16 mouse cellular contexts compared by ENCODE assay signal in genomic region chr14:23266554-23267309, GRCm38 (mm10).
DNase-seq lines count a peak whose midpoint lies in the region; ATAC-seq and TF ChIP-seq lines count a peak whose summit lies in the region.
"Had no signal": no experiment of that assay in that cellular context is flagged by ENCODE, and none has a peak within 500 bp of the region (broad histone marks: within the 10 kb centered on the region; RNA-seq: fewer than 3 reads in every experiment).

No protein-coding gene starts in this region.

- no peak for DNase-seq in heart, adult 2 months
- no peak for DNase-seq in heart, adult 18-20 months
- DNase-seq in lung, postnatal 0 days (ENCODE audit: low spot score) = peak; percentile 52
- no peak for DNase-seq in lung, postnatal 4 days
- DNase-seq in ES-CJ7 (ENCODE audit: low read depth, low spot score) = peak; percentile 46
- DNase-seq in forebrain, embryonic 14.5 days (ENCODE audit: low spot score) = no peak
- no peak for DNase-seq in right cerebral cortex, postnatal 36 days (ENCODE audit: low spot score in 2 of 2)
- DNase-seq: adrenal gland, adult 8-10 months; cerebellum, adult 8-10 months had no signal

- WGBS in heart, adult 2 months = 48% methylated on average over 4 of the region's 4 CpGs
- 41% methylated on average over 4 of the region's 4 CpGs for WGBS in lung, postnatal 0 days
- 52% methylated on average over 4 of the region's 4 CpGs for WGBS in forebrain, embryonic 14.5 days

- peak; percentile 43 for TF ChIP-seq CTCF in heart, adult 2 months (IDR thresholded peaks at IDR 0.05)
- peak; percentile 56 for TF ChIP-seq CTCF in lung, postnatal 0 days (IDR thresholded peaks at IDR 0.05)
- 0 out of 2 replicates have a peak, but pooled peaks have one; percentile 14 for TF ChIP-seq CTCF in cortical plate, adult 2 months (IDR thresholded peaks at IDR 0.05; ENCODE audit: extremely low read depth, insufficient read depth, low read length)

- peak; percentile 58 for ATAC-seq in lung, postnatal 0 days
- no peak for ATAC-seq in forebrain, embryonic 14.5 days
- ATAC-seq: forebrain, embryonic 15.5 days had no signal

- no peak overlapping the region for H3K27ac ChIP-seq in heart, adult 2 months
- H3K27ac ChIP-seq in lung, postnatal 0 days (ENCODE audit: low read length) = no peak overlapping the region
- H3K27ac ChIP-seq in cortical plate, adult 2 months (ENCODE audit: insufficient read depth, low read length) = no peak overlapping the region
- H3K27ac ChIP-seq in forebrain, embryonic 14.5 days (ENCODE audit: low read depth, low read length) = no peak overlapping the region
- H3K27ac ChIP-seq: embryonic facial prominence, embryonic 13.5 days; forebrain, embryonic 15.5 days; hindbrain, embryonic 13.5 days; limb, embryonic 12.5 days; macrophage had no signal

- no peak for TF ChIP-seq POLR2A in heart, adult 2 months (IDR thresholded peaks at IDR 0.05; ENCODE audit: insufficient read depth, low read depth, low read length)
- TF ChIP-seq POLR2A in cortical plate, adult 2 months (IDR thresholded peaks at IDR 0.05; ENCODE audit: extremely low read depth, insufficient read depth, low read length) = no peak

- H3K4me1 ChIP-seq in heart, adult 2 months (ENCODE audit: control insufficient read depth, insufficient read depth, low read length) = no peaks in the 10 kb centered on the region
- no peaks in the 10 kb centered on the region for H3K4me1 ChIP-seq in lung, postnatal 0 days (ENCODE audit: insufficient read depth, low read depth, low read length)
- H3K4me1 ChIP-seq in cortical plate, adult 2 months (ENCODE audit: control insufficient read depth, insufficient read depth, low read length) = no peaks in the 10 kb centered on the region
- H3K4me1 ChIP-seq in forebrain, embryonic 14.5 days (ENCODE audit: control insufficient read depth, insufficient read depth, low read length) = no peaks in the 10 kb centered on the region
- H3K4me1 ChIP-seq: embryonic facial prominence, embryonic 13.5 days; forebrain, embryonic 15.5 days; hindbrain, embryonic 13.5 days; limb, embryonic 12.5 days had no signal

- no peaks in the 10 kb centered on the region for H3K27me3 ChIP-seq in heart, adult 2 months (ENCODE audit: control insufficient read depth, insufficient read depth, low read length)
- H3K27me3 ChIP-seq in lung, postnatal 0 days (replicated peaks; ENCODE audit: insufficient read depth, low read length) = no peaks in the 10 kb centered on the region
- no peaks in the 10 kb centered on the region for H3K27me3 ChIP-seq in forebrain, embryonic 14.5 days (replicated peaks; ENCODE audit: control insufficient read depth, insufficient read depth, low read length)
- H3K27me3 ChIP-seq: embryonic facial prominence, embryonic 13.5 days; forebrain, embryonic 15.5 days; hindbrain, embryonic 13.5 days; limb, embryonic 12.5 days had no signal

- no peak overlapping the region for H3K4me3 ChIP-seq in heart, adult 2 months
- no peak overlapping the region for H3K4me3 ChIP-seq in lung, postnatal 0 days (ENCODE audit: low read depth, low read length)
- no peak overlapping the region for H3K4me3 ChIP-seq in cortical plate, adult 2 months (ENCODE audit: insufficient read depth, low read length)
- no peak overlapping the region for H3K4me3 ChIP-seq in forebrain, embryonic 14.5 days (ENCODE audit: low read depth, low read length)
- H3K4me3 ChIP-seq: embryonic facial prominence, embryonic 13.5 days; forebrain, embryonic 15.5 days; hindbrain, embryonic 13.5 days; limb, embryonic 12.5 days; myocyte had no signal

- intact Hi-C loops in heart, adult 2 months (cut with DNase I) = no loop called here

- no peaks in the 10 kb centered on the region for H3K36me3 ChIP-seq in heart, adult 2 months (ENCODE audit: control insufficient read depth, insufficient read depth, low read length)
- no peaks in the 10 kb centered on the region for H3K36me3 ChIP-seq in lung, postnatal 0 days (ENCODE audit: insufficient read depth, low read length)
- no peaks in the 10 kb centered on the region for H3K36me3 ChIP-seq in forebrain, embryonic 14.5 days (ENCODE audit: control insufficient read depth, insufficient read depth, low read length)
- H3K36me3 ChIP-seq: embryonic facial prominence, embryonic 13.5 days; forebrain, embryonic 15.5 days; hindbrain, embryonic 13.5 days; limb, embryonic 12.5 days had no signal

- no peaks in the 10 kb centered on the region for H3K79me2 ChIP-seq in heart, adult 2 months (replicated peaks; ENCODE audit: control insufficient read depth, insufficient read depth, low read length)

- TF ChIP-seq EP300 in heart, adult 2 months (IDR thresholded peaks at IDR 0.05; ENCODE audit: insufficient read depth, low read depth, low read length) = no peak
- TF ChIP-seq EP300 in lung, postnatal 0 days (IDR thresholded peaks at IDR 0.05) = peak; percentile 17; the same call in 1 of the 2 replicates

- no peak overlapping the region for H3K9ac ChIP-seq in heart, adult 2 months (ENCODE audit: low read depth, low read length)
- no peak overlapping the region for H3K9ac ChIP-seq in lung, postnatal 0 days (replicated peaks; ENCODE audit: low read depth)
- no peak overlapping the region for H3K9ac ChIP-seq in forebrain, embryonic 14.5 days (ENCODE audit: low read length)
- H3K9ac ChIP-seq: embryonic facial prominence, embryonic 13.5 days; forebrain, embryonic 15.5 days; hindbrain, embryonic 13.5 days; limb, embryonic 12.5 days had no signal

- H3K9me3 ChIP-seq in lung, postnatal 0 days (ENCODE audit: low read length) = no peaks in the 10 kb centered on the region
- H3K9me3 ChIP-seq in forebrain, embryonic 14.5 days (replicated peaks; ENCODE audit: control insufficient read depth, low read length) = no peaks in the 10 kb centered on the region
- H3K9me3 ChIP-seq: embryonic facial prominence, embryonic 13.5 days; forebrain, embryonic 15.5 days; hindbrain, embryonic 13.5 days; limb, embryonic 12.5 days had no signal

- H3K4me2 ChIP-seq in lung, postnatal 0 days (replicated peaks; ENCODE audit: low read depth, low read length) = no peak overlapping the region
- H3K4me2 ChIP-seq in forebrain, embryonic 14.5 days (ENCODE audit: low read length) = no peak overlapping the region
- H3K4me2 ChIP-seq: embryonic facial prominence, embryonic 13.5 days; forebrain, embryonic 15.5 days; hindbrain, embryonic 13.5 days; limb, embryonic 12.5 days had no signal

Comparison
In these comparisons a context has a peak if more than half of its experiments do, and no peak if none do; other contexts are left out.
1. DNase-seq: peak in lung, postnatal 0 days (single experiment) and ES-CJ7 (single experiment); none in heart, adult 2 months (0 of 2), heart, adult 18-20 months (0 of 2), lung, postnatal 4 days (0 of 2), forebrain, embryonic 14.5 days (single experiment) and right cerebral cortex, postnatal 36 days (0 of 2).
2. Peak in every context shown above with its lines, with median percentiles within 50 percentile points of each other: CTCF ChIP-seq.